In genomic region chr14:33993521-33994289, GRCm38 (mm10) we compare ENCODE assay signal across 40 mouse cellular contexts. TPM values are rescaled to one million over a fixed set of nuclear protein-coding genes. Genes with fewer than 3 reads are reported as not detected.
DNase-seq lines count a peak whose midpoint lies in the region; ATAC-seq and TF ChIP-seq lines count a peak whose summit lies in the region.
"Had no signal": no experiment of that assay in that cellular context is flagged by ENCODE, and none has a peak within 500 bp of the region (broad histone marks: within the 10 kb centered on the region; RNA-seq: fewer than 3 reads in every experiment).

No protein-coding gene starts in this region.

- intact Hi-C loops in heart, postnatal 36 days (cut with DNase I): no loop called here
- intact Hi-C loops in heart, adult 2 months (cut with DNase I): no loop called here

- 0 out of 2 replicates have a peak, but pooled peaks have one; percentile 14 for ATAC-seq in heart, postnatal 0 days (ENCODE audit: insufficient read depth, low read depth)
- ATAC-seq: forebrain, embryonic 16.5 days; hindbrain, embryonic 16.5 days; liver, embryonic 12.5 days; liver, postnatal 0 days; midbrain, embryonic 15.5 days; Patski had no signal

- WGBS in heart, postnatal 0 days: 74% methylated on average over 6 of the region's 6 CpGs
- 86% methylated on average over 6 of the region's 6 CpGs for WGBS in heart, adult 2 months
- WGBS in lung, adult 2 months: 85% methylated on average over 6 of the region's 6 CpGs

- TF ChIP-seq EP300 in heart, postnatal 0 days (IDR thresholded peaks at IDR 0.05; ENCODE audit: low read depth): no peak
- no peak for TF ChIP-seq EP300 in heart, adult 2 months (IDR thresholded peaks at IDR 0.05; ENCODE audit: insufficient read depth, low read depth, low read length)

- no peak for TF ChIP-seq POLR2A in heart, adult 2 months (IDR thresholded peaks at IDR 0.05; ENCODE audit: insufficient read depth, low read depth, low read length)
- no peak for TF ChIP-seq POLR2A in lung, adult 2 months (IDR thresholded peaks at IDR 0.05; ENCODE audit: borderline replicate concordance, extremely low read depth, low read depth, low read length)
- no peak for TF ChIP-seq POLR2A in myocyte (IDR thresholded peaks at IDR 0.05; ENCODE audit: insufficient read length, low read depth)

- no peak overlapping the region for H3K9ac ChIP-seq in heart, postnatal 0 days (replicated peaks; ENCODE audit: low read depth, low read length)
- H3K9ac ChIP-seq in heart, adult 2 months (ENCODE audit: low read depth, low read length): no peak overlapping the region
- H3K9ac ChIP-seq: embryonic facial prominence, embryonic 13.5 days; liver, embryonic 12.5 days; liver, postnatal 0 days; midbrain, embryonic 15.5 days; stomach, embryonic 15.5 days had no signal

- H3K27ac ChIP-seq in heart, postnatal 0 days (ENCODE audit: low read depth): no peak overlapping the region
- no peak overlapping the region for H3K27ac ChIP-seq in heart, adult 2 months
- H3K27ac ChIP-seq: embryonic facial prominence, embryonic 13.5 days; gastrocnemius, adult 2 months; liver, embryonic 12.5 days; midbrain, embryonic 10.5 days; midbrain, embryonic 15.5 days; stomach, embryonic 15.5 days had no signal

- no peaks in the 10 kb centered on the region for H3K27me3 ChIP-seq in heart, postnatal 0 days (ENCODE audit: control insufficient read depth, insufficient read depth, low read length)
- H3K27me3 ChIP-seq in heart, adult 2 months (ENCODE audit: control insufficient read depth, insufficient read depth, low read length): no peaks in the 10 kb centered on the region
- H3K27me3 ChIP-seq in myocyte (ENCODE audit: control insufficient read depth, insufficient read depth, insufficient read length): peaks cover 15% of the 10 kb centered on the region
- H3K27me3 ChIP-seq: embryonic facial prominence, embryonic 13.5 days; liver, embryonic 12.5 days; midbrain, embryonic 15.5 days; Patski; stomach, embryonic 15.5 days had no signal

- peak; percentile 88 for DNase-seq in heart, adult 11 months
- DNase-seq in heart, postnatal 36 days: no peak
- DNase-seq in heart, postnatal 0 days (ENCODE audit: low spot score): no peak
- no peak for DNase-seq in heart, adult 2 months
- DNase-seq in lung, postnatal 10 days: peak; percentile 6
- no peak for DNase-seq in lung, adult 2 months
- DNase-seq: adrenal gland, postnatal 10 days; cerebellum, adult 9-10 months; embryo, embryonic 11 days; gastrocnemius, adult 2 months; gastrocnemius, postnatal 36 days; kidney, adult 18-20 months; kidney, postnatal 4 days; liver, postnatal 0 days; right cerebral cortex, postnatal 25 days; thymus, postnatal 14 days had no signal

- no peaks in the 10 kb centered on the region for H3K79me2 ChIP-seq in heart, adult 2 months (replicated peaks; ENCODE audit: control insufficient read depth, insufficient read depth, low read length)
- no peaks in the 10 kb centered on the region for H3K79me2 ChIP-seq in myocyte (ENCODE audit: control insufficient read depth, insufficient read depth)

- H3ac ChIP-seq in myocyte (ENCODE audit: control insufficient read depth, insufficient read length): no peak overlapping the region

- TF ChIP-seq CTCF in heart, postnatal 0 days (IDR thresholded peaks at IDR 0.05; ENCODE audit: low read depth): no peak
- TF ChIP-seq CTCF in heart, adult 2 months (IDR thresholded peaks at IDR 0.05): no peak
- no peak for TF ChIP-seq CTCF in lung, adult 2 months (IDR thresholded peaks at IDR 0.05; ENCODE audit: insufficient read depth, low read length)

- H3K4me1 ChIP-seq in heart, postnatal 0 days (ENCODE audit: control insufficient read depth, insufficient read depth): no peaks in the 10 kb centered on the region
- no peaks in the 10 kb centered on the region for H3K4me1 ChIP-seq in heart, adult 2 months (ENCODE audit: control insufficient read depth, insufficient read depth, low read length)
- no peaks in the 10 kb centered on the region for H3K4me1 ChIP-seq in lung, adult 2 months (ENCODE audit: control insufficient read depth, insufficient read depth, low read length)
- H3K4me1 ChIP-seq: embryonic facial prominence, embryonic 13.5 days; liver, embryonic 12.5 days; midbrain, embryonic 15.5 days; stomach, embryonic 15.5 days had no signal

- no peak overlapping the region for H3K4me2 ChIP-seq in heart, postnatal 0 days (ENCODE audit: low read depth, low read length)
- peak overlapping the region; percentile 8 for H3K4me2 ChIP-seq in myocyte (ENCODE audit: low read depth)
- H3K4me2 ChIP-seq: embryonic facial prominence, embryonic 13.5 days; heart, embryonic 11.5 days; liver, embryonic 12.5 days; midbrain, embryonic 15.5 days; stomach, embryonic 15.5 days had no signal

- H3K4me3 ChIP-seq in heart, postnatal 0 days (ENCODE audit: low read depth, low read length): no peak overlapping the region
- H3K4me3 ChIP-seq in heart, adult 2 months: no peak overlapping the region
- H3K4me3 ChIP-seq in lung, adult 2 months (replicated peaks; ENCODE audit: extremely low read depth, low read depth, low read length): no peak overlapping the region
- H3K4me3 ChIP-seq in myocyte: no peak overlapping the region
- H3K4me3 ChIP-seq: embryonic facial prominence, embryonic 13.5 days; erythroblast, embryonic 14.5 days; gastrocnemius, adult 2 months; liver, embryonic 12.5 days; midbrain, embryonic 10.5 days; midbrain, embryonic 15.5 days; stomach, embryonic 15.5 days had no signal

- H3K36me3 ChIP-seq in heart, postnatal 0 days (replicated peaks; ENCODE audit: control insufficient read depth, insufficient read depth, low read length): no peaks in the 10 kb centered on the region
- no peaks in the 10 kb centered on the region for H3K36me3 ChIP-seq in heart, adult 2 months (ENCODE audit: control insufficient read depth, insufficient read depth, low read length)
- H3K36me3 ChIP-seq in myocyte (ENCODE audit: control insufficient read depth, insufficient read depth): no peaks in the 10 kb centered on the region
- H3K36me3 ChIP-seq: embryonic facial prominence, embryonic 13.5 days; liver, embryonic 12.5 days; midbrain, embryonic 10.5 days; midbrain, embryonic 15.5 days; stomach, embryonic 15.5 days had no signal

- no peaks in the 10 kb centered on the region for H3K9me3 ChIP-seq in heart, postnatal 0 days (replicated peaks; ENCODE audit: control insufficient read depth, low read length)
- H3K9me3 ChIP-seq: embryonic facial prominence, embryonic 13.5 days; liver, embryonic 12.5 days; midbrain, embryonic 10.5 days; midbrain, embryonic 15.5 days; stomach, embryonic 15.5 days had no signal

TF ChIP-seq in myocyte, 11 proteins besides CTCF, POLR2A, EP300 and RAD21:
- peak in 2 of 3 experiments; percentile 15 to 68 for TF ChIP-seq MYOD1 (IDR thresholded peaks at IDR 0.05; ENCODE audit: control insufficient read depth in 1 of 3, insufficient read length in 2 of 3, low read depth in 2 of 3)
- no peak for TF ChIP-seq CEBPB (IDR thresholded peaks at IDR 0.05; ENCODE audit: insufficient read depth, poor library complexity, severe bottlenecking)
- TF ChIP-seq TCF3 (IDR thresholded peaks at IDR 0.05; ENCODE audit: insufficient read length, low read depth): no peak
- no peak for TF ChIP-seq SRF (IDR thresholded peaks at IDR 0.05; ENCODE audit: control insufficient read depth, insufficient read length, low read depth)
- TF ChIP-seq MYOG (IDR thresholded peaks at IDR 0.05; ENCODE audit: control insufficient read depth in 1 of 3, insufficient read depth in 1 of 3, insufficient read length in 2 of 3, low read depth in 2 of 3): peak in 2 of 3 experiments; percentile 62 to 81
- no peak for TF ChIP-seq REST (IDR thresholded peaks at IDR 0.05; ENCODE audit: insufficient read depth, insufficient read length)
- no peak for TF ChIP-seq USF1 (IDR thresholded peaks at IDR 0.05; ENCODE audit: low read depth)
- no peak for TF ChIP-seq E2F4 (IDR thresholded peaks at IDR 0.05; ENCODE audit: insufficient read depth)

RNA-seq across cellular contexts. Expression of gene Zfp488, which starts 15.1 kb away (rescaled TPM):
- not detected for total RNA-seq in heart, postnatal 36 days (2021)
- total RNA-seq in heart, postnatal 0 days (2014; rRNA removed; ENCODE audit: low replicate concordance): not detected in 2 replicates
- not detected in 2 replicates for polyA plus RNA-seq in heart, postnatal 0 days (2015; fragmentation: Nextera tagmentation; extraction: Ambion mirVana)
- total RNA-seq in heart, adult 2 months (2021): not detected
- not detected in 2 replicates for polyA plus RNA-seq in heart, adult 2 months (2012; rRNA removed)
- polyA plus RNA-seq in lung, adult 2 months (2012; rRNA removed): not detected in 2 replicates
- polyA plus RNA-seq in myocyte (2012; fragmentation: generic; extraction: Trizol): not detected
- total RNA-seq: gastrocnemius, adult 2 months; gastrocnemius, postnatal 36 days; MEL; neutrophil, adult 5-6 weeks had no signal
- polyA plus RNA-seq: erythroblast, embryonic 14.5 days; heart, embryonic 11.5 days; kidney, embryonic 16.5 days; liver, postnatal 0 days had no signal

RNA-seq across cellular contexts. Expression of gene Gm30083, which starts 21.3 kb away (rescaled TPM):
- not detected for total RNA-seq in heart, postnatal 36 days (2021)
- not detected in 2 replicates for total RNA-seq in heart, postnatal 0 days (2014; rRNA removed; ENCODE audit: low replicate concordance)
- not detected in 2 replicates for polyA plus RNA-seq in heart, postnatal 0 days (2015; fragmentation: Nextera tagmentation; extraction: Ambion mirVana)
- not detected for total RNA-seq in heart, adult 2 months (2021)
- polyA plus RNA-seq in heart, adult 2 months (2012; rRNA removed): not detected in 2 replicates
- not detected in 2 replicates for polyA plus RNA-seq in lung, adult 2 months (2012; rRNA removed)
- 0.19 TPM for polyA plus RNA-seq in myocyte (2012; fragmentation: generic; extraction: Trizol)
- total RNA-seq: adrenal gland, postnatal 10 days; gastrocnemius, adult 2 months; gastrocnemius, postnatal 36 days; layer of hippocampus, adult 8-10 months; layer of hippocampus, postnatal 25 days; left cerebral cortex, adult 8-10 months; left cerebral cortex, postnatal 36 days; megakaryocyte progenitor cell, adult 5-6 weeks; MEL; neutrophil, adult 5-6 weeks had no signal
- polyA plus RNA-seq: embryonic facial prominence, embryonic 13.5 days; erythroblast, embryonic 14.5 days; forebrain, embryonic 11.5 days; forebrain, embryonic 16.5 days; heart, embryonic 11.5 days; hindbrain, embryonic 11.5 days; hindbrain, embryonic 16.5 days; intestine, embryonic 14.5 days; kidney, embryonic 16.5 days; limb, embryonic 14.5 days; liver, embryonic 12.5 days; liver, postnatal 0 days; midbrain, embryonic 10.5 days; midbrain, embryonic 15.5 days; neural tube, embryonic 11.5 days; Patski; stomach, embryonic 15.5 days had no signal

RNA-seq across cellular contexts. Expression of gene Gm5460, which starts 22.9 kb away (rescaled TPM):
- not detected for total RNA-seq in heart, postnatal 36 days (2021)
- total RNA-seq in heart, postnatal 0 days (2014; rRNA removed; ENCODE audit: low replicate concordance): not detected in 2 replicates
- 0.04 and 0.05 TPM in 2 replicates for polyA plus RNA-seq in heart, postnatal 0 days (2015; fragmentation: Nextera tagmentation; extraction: Ambion mirVana)
- not detected for total RNA-seq in heart, adult 2 months (2021)
- polyA plus RNA-seq in heart, adult 2 months (2012; rRNA removed): not detected in 2 replicates
- not detected in 2 replicates for polyA plus RNA-seq in lung, adult 2 months (2012; rRNA removed)
- polyA plus RNA-seq in myocyte (2012; fragmentation: generic; extraction: Trizol): 0.04 TPM
- total RNA-seq: gastrocnemius, adult 2 months; gastrocnemius, postnatal 36 days; layer of hippocampus, adult 8-10 months; layer of hippocampus, postnatal 25 days; left cerebral cortex, adult 8-10 months; left cerebral cortex, postnatal 36 days; megakaryocyte progenitor cell, adult 5-6 weeks; MEL; neutrophil, adult 5-6 weeks had no signal
- polyA plus RNA-seq: embryonic facial prominence, embryonic 13.5 days; erythroblast, embryonic 14.5 days; forebrain, embryonic 11.5 days; forebrain, embryonic 16.5 days; heart, embryonic 11.5 days; hindbrain, embryonic 11.5 days; hindbrain, embryonic 16.5 days; intestine, embryonic 14.5 days; kidney, embryonic 16.5 days; limb, embryonic 14.5 days; liver, embryonic 12.5 days; liver, postnatal 0 days; midbrain, embryonic 10.5 days; midbrain, embryonic 15.5 days; neural tube, embryonic 11.5 days; Patski; stomach, embryonic 15.5 days had no signal

RNA-seq across cellular contexts. Expression of gene Rbp3, which starts 39.9 kb away (rescaled TPM):
- total RNA-seq in heart, postnatal 36 days (2021): not detected
- total RNA-seq in heart, postnatal 0 days (2014; rRNA removed; ENCODE audit: low replicate concordance): not detected in 2 replicates
- not detected in 2 replicates for polyA plus RNA-seq in heart, postnatal 0 days (2015; fragmentation: Nextera tagmentation; extraction: Ambion mirVana)
- total RNA-seq in heart, adult 2 months (2021): not detected
- polyA plus RNA-seq in heart, adult 2 months (2012; rRNA removed): not detected in 2 replicates
- polyA plus RNA-seq in lung, adult 2 months (2012; rRNA removed): not detected in 2 replicates
- polyA plus RNA-seq in myocyte (2012; fragmentation: generic; extraction: Trizol): 0.02 TPM
- total RNA-seq: gastrocnemius, adult 2 months; gastrocnemius, postnatal 36 days; layer of hippocampus, postnatal 25 days; megakaryocyte progenitor cell, adult 5-6 weeks; MEL; neutrophil, adult 5-6 weeks had no signal
- polyA plus RNA-seq: embryonic facial prominence, embryonic 13.5 days; erythroblast, embryonic 14.5 days; forebrain, embryonic 11.5 days; forebrain, embryonic 16.5 days; hindbrain, embryonic 11.5 days; intestine, embryonic 14.5 days; kidney, embryonic 16.5 days; limb, embryonic 14.5 days; neural tube, embryonic 11.5 days; Patski; stomach, embryonic 15.5 days had no signal

RNA-seq across cellular contexts. Expression of gene Gdf2, which starts 52.9 kb away (rescaled TPM):
- under 1 TPM; 0.16 to 0.19 TPM for total RNA-seq in heart, postnatal 36 days (2021)
- total RNA-seq in heart, postnatal 0 days (2014; rRNA removed; ENCODE audit: low replicate concordance): 0.12 and 3.0 TPM in 2 replicates
- 0.25 and 0.27 TPM in 2 replicates for polyA plus RNA-seq in heart, postnatal 0 days (2015; fragmentation: Nextera tagmentation; extraction: Ambion mirVana)
- under 1 TPM; 0.10 to 0.34 TPM for total RNA-seq in heart, adult 2 months (2021)
- 0.16 and 0.20 TPM in 2 replicates for polyA plus RNA-seq in heart, adult 2 months (2012; rRNA removed)
- 0.25 and 0.45 TPM in 2 replicates for polyA plus RNA-seq in lung, adult 2 months (2012; rRNA removed)
- polyA plus RNA-seq in myocyte (2012; fragmentation: generic; extraction: Trizol): not detected
- total RNA-seq: gastrocnemius, adult 2 months; gastrocnemius, postnatal 36 days; layer of hippocampus, adult 8-10 months; layer of hippocampus, postnatal 25 days; left cerebral cortex, adult 8-10 months; left cerebral cortex, postnatal 36 days; megakaryocyte progenitor cell, adult 5-6 weeks; MEL; neutrophil, adult 5-6 weeks had no signal
- polyA plus RNA-seq: erythroblast, embryonic 14.5 days; forebrain, embryonic 11.5 days; forebrain, embryonic 16.5 days; hindbrain, embryonic 11.5 days; kidney, embryonic 16.5 days; midbrain, embryonic 10.5 days; midbrain, embryonic 15.5 days; Patski had no signal

Comparison
In these comparisons a context has a peak if more than half of its experiments do, and no peak if none do; other contexts are left out.
1. DNase-seq: peak in heart, adult 11 months (single experiment) and lung, postnatal 10 days (single experiment); none in heart, postnatal 36 days (0 of 2), heart, postnatal 0 days (single experiment), heart, adult 2 months (0 of 2) and lung, adult 2 months (single experiment).